Mouse (Mus musculus) limb, embryonic 14.5 days (tissue): Measurements from ENCODE around the gene Naa40. TPM values are rescaled to one million over a fixed set of nuclear protein-coding genes. Genes with fewer than 3 reads are reported as not detected.

Experiments used
- ATAC-seq: fragments of 200-750 bp; cut with Nextera tagmentation; 2 replicates; pipeline ENCODE4 v1.8.0; 2017; ENCODE audit warnings: low read depth, moderate number of reproducible peaks, moderate TSS enrichment; ENCODE audit not compliant: low FRiP score
- DNase-seq: peaks from one replicate; pipeline ENCODE4 v3.0.0-alpha.2; 2015; ENCODE audit warnings: low spot score
- H3K27ac ChIP-seq: fragments of 300-500 bp; sonication (generic); replicated peaks from 2 replicates; pipeline ENCODE4 v1.5.1; 2014; ENCODE audit warnings: low read depth, mild to moderate bottlenecking, low read length, moderate library complexity, mixed read lengths
- H3K27me3 ChIP-seq: fragments of 300-500 bp; sonication (generic); 2 replicates; pipeline ENCODE4 v1.6.1; 2014; ENCODE audit warnings: low read length, mixed read lengths; ENCODE audit not compliant: control insufficient read depth, insufficient read depth
- H3K36me3 ChIP-seq: fragments of 300-500 bp; sonication (generic); 2 replicates; pipeline ENCODE4 v1.6.1; 2014; ENCODE audit warnings: mild to moderate bottlenecking, low read length, moderate library complexity, mixed read lengths; ENCODE audit not compliant: control insufficient read depth, insufficient read depth
- H3K4me1 ChIP-seq: fragments of 300-500 bp; sonication (generic); 2 replicates; pipeline ENCODE4 v1.6.1; 2014; ENCODE audit warnings: antibody characterized with exemption, low read length, mixed read lengths; ENCODE audit not compliant: control insufficient read depth, insufficient read depth
- H3K4me2 ChIP-seq: fragments of 300-500 bp; sonication (generic); replicated peaks from 2 replicates; pipeline ENCODE4 v1.6.1; 2014; ENCODE audit warnings: low read depth, mild to moderate bottlenecking, low read length, moderate library complexity; ENCODE audit not compliant: severe bottlenecking
- H3K4me3 ChIP-seq: fragments of 300-500 bp; sonication (generic); replicated peaks from 2 replicates; pipeline ENCODE4 v1.5.1; 2014; ENCODE audit warnings: low read length
- H3K9ac ChIP-seq: fragments of 300-500 bp; sonication (generic); 2 replicates; pipeline ENCODE4 v1.6.1; 2014; ENCODE audit warnings: mild to moderate bottlenecking, low read depth, low read length, moderate library complexity; ENCODE audit not compliant: severe bottlenecking
- H3K9me3 ChIP-seq: fragments of 300-500 bp; sonication (generic); 2 replicates; pipeline ENCODE4 v1.6.1; 2016; ENCODE audit warnings: low read length; ENCODE audit not compliant: control insufficient read depth
- POLR2A ChIP-seq: fragments of 200-500 bp; IDR thresholded peaks from 2 replicates; pipeline ENCODE4 v1.8.0; 2012; ENCODE audit warnings: inconsistent platforms, mild to moderate bottlenecking, moderate library complexity, borderline replicate concordance; ENCODE audit not compliant: insufficient read depth, insufficient read length; ENCODE audit errors: extremely low read depth
- WGBS: fragments of 180-500 bp; shearing (Covaris S2); extraction: QIAGEN DNeasy Blood & Tissue Kit; methylation state at CpG from one replicate; pipeline ENCODE4 v1.1.7; 2014; 5-methylcytosine and 5-hydroxymethylcytosine counted together
- polyA plus RNA-seq, 2 experiments: library from polyadenylated mRNA; depleted of rRNA in 1 of 2; stranded (reverse) in 1 of 2; unstranded in 1 of 2; fragments of >200 nt; fragmentation: Nextera tagmentation in 1 of 2; extraction: Ambion mirVana in 1 of 2; gene quantifications; 2 replicates each; pipeline versions ENCODE4 v1.2.1 to v1.2.3; 2012 to 2014

Gene Naa40
- polyA plus RNA-seq, 2 experiments = 50.1 to 55.9 TPM

DNA sequence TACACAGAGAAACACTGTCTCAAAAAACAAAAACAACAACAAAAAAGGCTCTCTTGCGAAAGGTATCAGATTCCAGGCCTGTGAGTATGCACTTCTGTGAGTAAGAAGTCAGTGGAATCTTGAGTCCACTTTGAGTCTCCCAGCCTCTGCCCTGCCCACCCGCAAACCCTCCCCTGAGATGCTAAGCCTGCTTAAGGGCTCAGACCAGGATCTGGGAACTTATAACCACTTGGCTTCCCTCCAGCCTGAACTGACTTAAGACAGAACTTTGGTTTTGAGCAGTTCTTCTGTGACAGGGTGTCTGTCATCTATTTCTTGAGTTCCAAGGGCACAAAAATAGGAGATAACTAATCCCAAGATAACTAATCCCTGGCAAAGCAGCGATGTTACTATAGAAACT is 28.0 kb downstream of the Naa40 start:
- WGBS = 96% methylated on average over 3 of the region's 3 CpGs
- no peaks in the 10 kb centered on the region for H3K9me3 ChIP-seq
- H3K4me3 ChIP-seq = no peak overlapping the region
- peaks cover 40% of the 10 kb centered on the region for H3K36me3 ChIP-seq
- ATAC-seq (no peak), DNase-seq (no peak)
- H3K27me3 ChIP-seq = no peaks in the 10 kb centered on the region
- H3K4me1 ChIP-seq = peaks cover 11% of the 10 kb centered on the region
- no peak overlapping the region for H3K27ac ChIP-seq
- no peak for TF ChIP-seq POLR2A
- no peak overlapping the region for H3K9ac ChIP-seq
- H3K4me2 ChIP-seq = no peak overlapping the region

DNA sequence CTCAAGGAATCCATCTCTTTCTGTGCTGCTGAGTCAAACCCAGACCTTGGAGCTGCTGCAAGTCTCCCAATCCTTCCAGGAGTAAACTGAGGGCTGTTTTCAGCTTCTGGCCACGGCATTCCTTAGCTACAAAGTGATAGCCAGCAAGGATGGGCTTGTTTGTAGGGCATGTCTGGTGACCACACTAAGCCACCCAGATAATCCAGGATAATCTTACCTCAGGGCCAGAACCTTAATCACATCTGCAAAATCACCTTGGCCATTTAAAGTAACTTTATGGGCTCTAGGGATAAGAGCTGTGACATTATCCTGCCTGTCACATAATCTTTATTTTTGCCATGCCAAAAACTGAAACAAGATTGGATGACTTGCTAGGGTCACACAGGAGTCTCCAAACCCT is 28.8 kb downstream of the Naa40 start:
- no peak overlapping the region for H3K27ac ChIP-seq
- peaks cover 40% of the 10 kb centered on the region for H3K36me3 ChIP-seq
- no peak overlapping the region for H3K4me2 ChIP-seq
- no peak for TF ChIP-seq POLR2A
- H3K9ac ChIP-seq = no peak overlapping the region
- no peaks in the 10 kb centered on the region for H3K27me3 ChIP-seq
- WGBS = 71% methylated on average over 1 of the region's 1 CpGs
- ATAC-seq (no peak), DNase-seq (no peak)
- H3K4me3 ChIP-seq = no peak overlapping the region
- no peaks in the 10 kb centered on the region for H3K9me3 ChIP-seq
- H3K4me1 ChIP-seq = peaks cover 8% of the 10 kb centered on the region

DNA sequence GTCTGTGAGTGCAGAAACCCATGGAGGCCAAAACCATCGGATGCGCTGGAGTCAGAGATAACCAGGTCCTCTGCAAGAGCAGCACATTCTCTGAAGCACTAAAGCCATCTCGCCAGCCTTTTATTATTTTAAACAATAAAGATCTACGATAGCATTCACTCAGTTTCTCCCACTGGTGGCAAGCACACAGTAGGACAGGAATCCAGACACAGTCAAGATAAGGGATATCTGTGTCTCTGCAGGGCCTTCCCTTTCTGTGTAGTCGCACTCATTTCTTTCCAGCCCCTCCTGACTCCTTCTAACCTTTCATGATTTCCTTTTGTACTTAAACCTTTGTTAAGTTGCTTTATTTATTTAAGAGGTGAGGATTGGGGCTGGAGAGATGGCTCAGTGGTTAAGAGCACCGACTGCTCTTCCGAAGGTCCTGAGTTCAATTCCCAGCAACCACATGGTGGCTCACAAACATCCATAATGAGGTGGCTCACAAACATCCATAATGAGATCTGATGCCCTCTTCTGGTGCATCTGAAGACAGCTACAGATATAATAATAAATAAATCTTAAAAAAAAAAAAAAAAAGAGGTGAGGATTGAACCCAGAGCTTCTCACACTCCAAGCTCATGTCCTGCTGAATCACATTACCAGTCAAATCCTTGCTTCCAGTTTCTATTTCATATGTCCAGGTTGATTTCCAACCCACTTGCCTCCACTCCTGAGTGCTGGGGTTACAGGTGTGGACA is 30.9 kb downstream of the Naa40 start:
- no peak for DNase-seq
- TF ChIP-seq POLR2A = no peak
- no peaks in the 10 kb centered on the region for H3K9me3 ChIP-seq
- H3K27me3 ChIP-seq = no peaks in the 10 kb centered on the region
- peaks cover 11% of the 10 kb centered on the region for H3K4me1 ChIP-seq
- H3K4me2 ChIP-seq = no peak overlapping the region
- no peak for ATAC-seq
- WGBS = 90% methylated on average over 7 of the region's 7 CpGs
- H3K9ac ChIP-seq = no peak overlapping the region
- no peak overlapping the region for H3K27ac ChIP-seq
- H3K36me3 ChIP-seq = peaks cover 32% of the 10 kb centered on the region
- no peak overlapping the region for H3K4me3 ChIP-seq

DNA sequence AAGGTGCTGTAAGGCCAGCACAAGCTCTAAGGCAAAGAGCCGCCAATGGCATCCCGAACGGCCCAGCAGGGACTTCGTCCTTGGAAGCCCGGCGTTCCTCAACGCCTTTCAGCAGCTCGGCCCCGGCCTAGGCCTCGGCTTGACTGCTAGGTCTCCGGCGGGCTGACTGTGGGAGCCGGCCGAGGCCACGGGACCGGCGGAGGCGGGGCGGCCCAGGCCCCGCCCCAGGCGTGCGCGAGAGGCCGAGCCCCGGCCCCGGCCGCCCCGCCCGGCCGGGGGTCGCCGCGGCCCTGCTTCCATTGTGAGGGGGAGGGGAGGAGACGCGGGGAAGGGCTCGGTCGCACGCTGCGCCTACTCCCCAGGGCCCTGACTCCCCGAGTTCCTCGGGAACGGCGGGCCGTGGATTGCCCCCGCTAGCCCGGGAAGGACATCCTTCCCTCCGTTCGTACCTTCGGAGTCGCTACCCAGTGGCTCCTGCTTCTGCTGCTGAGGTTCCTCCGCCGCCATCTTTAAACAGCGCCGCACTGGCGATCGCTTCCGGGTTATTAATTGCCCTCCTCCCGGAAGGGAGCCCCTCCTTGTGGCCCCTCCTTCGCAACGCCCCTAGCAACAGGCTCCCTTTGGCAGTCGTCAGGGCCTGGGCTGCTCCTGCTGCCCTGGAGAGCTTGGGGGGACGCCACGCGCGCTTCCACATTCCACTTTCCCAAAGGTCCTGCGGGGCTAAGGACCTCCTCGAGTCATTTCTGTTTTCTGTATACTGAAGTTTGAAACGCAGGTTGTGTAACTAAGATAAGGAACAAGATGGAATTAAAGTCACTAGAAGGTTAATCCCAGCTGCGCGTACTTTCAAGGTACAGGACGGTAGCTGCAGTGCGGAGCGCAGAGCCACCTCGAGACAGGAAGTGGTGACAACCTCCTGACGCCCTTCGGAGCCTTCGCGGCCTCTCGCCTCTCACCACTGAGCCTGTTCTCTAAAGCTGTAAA is 34.9 kb downstream of the Naa40 start, which contains the start of gene Otub1:
TSS of gene Otub1 (minus strand) at position 564 of the 984 bp plus-strand sequence.
- Histone ChIP-seq H3K9ac (peak within 1 kb of the TSS; percentile 78), H3K36me3 (peaks cover 27% of the 10 kb centered on the region), H3K27me3 (no peaks in the 10 kb centered on the region), H3K4me1 (peaks cover 18% of the 10 kb centered on the region), H3K4me3 (peak within 1 kb of the TSS; percentile 78), H3K9me3 (no peaks in the 10 kb centered on the region), H3K27ac (peak within 1 kb of the TSS; percentile 95), H3K4me2 (peak within 1 kb of the TSS; percentile 62)
- DNase-seq = peak; percentile 97
- under 1% methylated on average over 59 of the region's 79 CpGs for whole genome bisulfite sequencing
- ATAC-seq = peak; percentile 96
- peak; percentile 56; the same call in 1 of the 2 replicates for TF ChIP-seq POLR2A

DNA sequence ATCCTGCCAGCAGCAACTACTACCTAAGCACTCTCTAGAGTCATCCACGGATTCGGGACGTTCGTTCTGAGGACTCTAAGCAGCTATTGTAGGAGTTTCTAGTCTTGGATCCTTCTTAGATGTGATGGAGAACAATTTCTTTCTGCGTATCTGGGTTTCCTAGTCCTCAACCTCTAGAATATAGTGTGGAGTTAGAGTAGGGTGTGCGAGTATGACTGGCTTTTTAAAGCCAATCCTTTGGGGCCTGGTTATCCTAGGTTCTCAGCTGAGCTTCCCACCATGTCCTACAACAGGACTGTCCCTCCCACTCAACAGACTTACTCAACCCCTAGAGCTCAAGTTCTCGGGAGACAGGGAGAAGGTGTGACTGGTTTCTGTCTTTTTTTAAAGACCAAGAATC is 35.7 kb downstream of the Naa40 start:
- H3K9me3 ChIP-seq = no peaks in the 10 kb centered on the region
- DNase-seq = no peak
- H3K36me3 ChIP-seq = peaks cover 34% of the 10 kb centered on the region
- no peak for ATAC-seq
- peak overlapping the region; percentile 95 for H3K27ac ChIP-seq
- no peak for TF ChIP-seq POLR2A
- 27% methylated on average over 7 of the region's 7 CpGs for WGBS
- H3K4me3 ChIP-seq = peak overlapping the region; percentile 78
- H3K4me1 ChIP-seq = peaks cover 18% of the 10 kb centered on the region
- no peaks in the 10 kb centered on the region for H3K27me3 ChIP-seq
- H3K4me2 ChIP-seq = peak overlapping the region; percentile 62
- peak overlapping the region; percentile 78 for H3K9ac ChIP-seq
